In genomic region chr2:155610978-155611377, GRCm38 (mm10) we compare ENCODE assay signal across 21 mouse cellular contexts. TPM values are rescaled to one million over a fixed set of nuclear protein-coding genes. Genes with fewer than 3 reads are reported as not detected.
DNase-seq lines count a peak whose midpoint lies in the region; ATAC-seq and TF ChIP-seq lines count a peak whose summit lies in the region.
"Had no signal": no experiment of that assay in that cellular context is flagged by ENCODE, and none has a peak within 500 bp of the region (broad histone marks: within the 10 kb centered on the region; RNA-seq: fewer than 3 reads in every experiment).

TSS of gene Myh7b (plus strand) at chr2:155611212.

- no peaks in the 10 kb centered on the region for H3K36me3 ChIP-seq in liver, embryonic 11.5 days (ENCODE audit: control insufficient read depth, insufficient read depth, low read length)
- H3K36me3 ChIP-seq in liver, postnatal 0 days (replicated peaks; ENCODE audit: insufficient read depth, low read length), result no peaks in the 10 kb centered on the region
- H3K36me3 ChIP-seq in heart, embryonic 10.5 days, result peaks cover 23% of the 10 kb centered on the region
- H3K36me3 ChIP-seq: midbrain, embryonic 12.5 days had no signal

- intact Hi-C loops in heart, postnatal 14 days (cut with DNase I), result no loop called here

- H3K4me3 ChIP-seq in liver, embryonic 11.5 days (ENCODE audit: low read depth, low read length), result no peak within 1 kb of the TSS
- H3K4me3 ChIP-seq in liver, postnatal 0 days (ENCODE audit: low read depth, low read length), result no peak within 1 kb of the TSS
- peak within 1 kb of the TSS; percentile 58 for H3K4me3 ChIP-seq in heart, embryonic 10.5 days
- H3K4me3 ChIP-seq: midbrain, embryonic 12.5 days had no signal

- H3K9me3 ChIP-seq in liver, embryonic 11.5 days (ENCODE audit: control insufficient read depth, low read length), result no peaks in the 10 kb centered on the region
- no peaks in the 10 kb centered on the region for H3K9me3 ChIP-seq in liver, postnatal 0 days (ENCODE audit: low read length)
- H3K9me3 ChIP-seq in heart, embryonic 10.5 days, result no peaks in the 10 kb centered on the region
- H3K9me3 ChIP-seq: midbrain, embryonic 12.5 days had no signal

- H3K9ac ChIP-seq in liver, embryonic 11.5 days (ENCODE audit: low read depth, low read length), result 0 out of 2 replicates have a peak within 1 kb of the TSS, but pooled peaks have one; percentile 36
- H3K9ac ChIP-seq in liver, postnatal 0 days (replicated peaks), result no peak within 1 kb of the TSS
- H3K9ac ChIP-seq: forebrain, postnatal 0 days; hindbrain, embryonic 14.5 days; midbrain, embryonic 12.5 days had no signal

- TF ChIP-seq EP300 in liver, postnatal 0 days (IDR thresholded peaks at IDR 0.05; ENCODE audit: low read depth), result no peak

- TF ChIP-seq CTCF in liver, postnatal 0 days (IDR thresholded peaks at IDR 0.05; ENCODE audit: low read depth), result no peak

- peaks cover 4% of the 10 kb centered on the region; the same call in 1 of the 2 replicates for H3K27me3 ChIP-seq in liver, embryonic 11.5 days (replicated peaks; ENCODE audit: control insufficient read depth, insufficient read depth, low read length)
- H3K27me3 ChIP-seq in liver, postnatal 0 days (ENCODE audit: insufficient read depth, low read length), result peaks cover 7% of the 10 kb centered on the region; the same call in 1 of the 2 replicates
- no peaks in the 10 kb centered on the region for H3K27me3 ChIP-seq in heart, embryonic 10.5 days (ENCODE audit: insufficient read depth, poor library complexity, severe bottlenecking)

- H3K4me1 ChIP-seq in liver, embryonic 11.5 days (replicated peaks; ENCODE audit: control insufficient read depth, insufficient read depth, low read length), result peaks cover 22% of the 10 kb centered on the region
- peaks cover 11% of the 10 kb centered on the region for H3K4me1 ChIP-seq in liver, postnatal 0 days (ENCODE audit: insufficient read depth)
- H3K4me1 ChIP-seq in heart, embryonic 10.5 days, result peaks cover 53% of the 10 kb centered on the region

- no peak within 1 kb of the TSS for H3K4me2 ChIP-seq in liver, embryonic 11.5 days
- H3K4me2 ChIP-seq in liver, postnatal 0 days (ENCODE audit: low read depth, low read length), result no peak within 1 kb of the TSS
- H3K4me2 ChIP-seq: hindbrain, embryonic 14.5 days; midbrain, embryonic 12.5 days had no signal

- WGBS in liver, embryonic 11.5 days, result 42% methylated on average over 4 of the region's 4 CpGs
- WGBS in liver, postnatal 0 days (ENCODE audit: insufficient replicate concordance), result 54% methylated on average over 4 of the region's 4 CpGs
- 23% methylated on average over 4 of the region's 4 CpGs for WGBS in heart, embryonic 10.5 days

- no peak for DNase-seq in liver, embryonic 11.5 days (ENCODE audit: low spot score)
- no peak for DNase-seq in liver, postnatal 0 days
- no peak for DNase-seq in heart, embryonic 10.5 days (ENCODE audit: low spot score)
- DNase-seq in heart, postnatal 14 days, result no peak
- no peak for DNase-seq in embryo, embryonic 9.5 days (ENCODE audit: extremely low spot score)
- DNase-seq in ovary, postnatal 10 days (ENCODE audit: low spot score), result no peak
- DNase-seq: adrenal gland, adult 2 months; B cell, adult 2 months; cerebellum, adult 18-20 months; embryo, embryonic 11 days; forebrain, postnatal 0 days; gastrocnemius, postnatal 14 days; lung, postnatal 36 days; right cerebral cortex, postnatal 14 days; thymus, postnatal 36 days had no signal

- no peak for ATAC-seq in liver, embryonic 11.5 days (replicated peaks; ENCODE audit: low FRiP score)
- ATAC-seq in liver, postnatal 0 days, result no peak
- ATAC-seq in frontal cortex, adult (ENCODE audit: low TSS enrichment), result no peak
- ATAC-seq: forebrain, postnatal 0 days; intestine, postnatal 0 days had no signal

- H3K27ac ChIP-seq in liver, embryonic 11.5 days (ENCODE audit: low read depth, low read length), result no peak within 1 kb of the TSS; the same call in 1 of the 2 replicates
- no peak within 1 kb of the TSS for H3K27ac ChIP-seq in liver, postnatal 0 days (ENCODE audit: low read depth)
- peak within 1 kb of the TSS; percentile 89 for H3K27ac ChIP-seq in heart, embryonic 10.5 days
- H3K27ac ChIP-seq: hindbrain, embryonic 14.5 days; kidney, postnatal 0 days; midbrain, embryonic 12.5 days had no signal

RNA-seq across cellular contexts. Expression of gene Myh7b, which starts in this region (rescaled TPM):
- polyA plus RNA-seq in liver, embryonic 11.5 days (2014; fragmentation: Nextera tagmentation; extraction: Ambion mirVana), result 4.3 and 5.3 TPM in 2 replicates
- 0.15 and 0.38 TPM in 2 replicates for polyA plus RNA-seq in liver, postnatal 0 days (2015; fragmentation: Nextera tagmentation; extraction: Ambion mirVana)
- polyA plus RNA-seq in heart, embryonic 10.5 days (2016; fragmentation: Nextera tagmentation; extraction: Ambion mirVana), result 12.4 and 15.7 TPM in 2 replicates
- 10 to 100 TPM; 31.7 to 37.8 TPM for total RNA-seq in heart, postnatal 14 days (2021)
- total RNA-seq: liver, adult 2 months had no signal
- polyA plus RNA-seq: liver, adult 2 months had no signal
